Mouse (Mus musculus) kidney, adult 11 months (tissue): ENCODE results near the gene Olfr996.
"Not testable (repeated sequence)": the region's sequence is repeated elsewhere in the genome, so short reads cannot be mapped to it uniquely, and the experiment has no call there.

ENCODE experiments used
- DNase-seq: peaks from one replicate; pipeline ENCODE4 v3.0.0; 2022

Gene Olfr996

DNA sequence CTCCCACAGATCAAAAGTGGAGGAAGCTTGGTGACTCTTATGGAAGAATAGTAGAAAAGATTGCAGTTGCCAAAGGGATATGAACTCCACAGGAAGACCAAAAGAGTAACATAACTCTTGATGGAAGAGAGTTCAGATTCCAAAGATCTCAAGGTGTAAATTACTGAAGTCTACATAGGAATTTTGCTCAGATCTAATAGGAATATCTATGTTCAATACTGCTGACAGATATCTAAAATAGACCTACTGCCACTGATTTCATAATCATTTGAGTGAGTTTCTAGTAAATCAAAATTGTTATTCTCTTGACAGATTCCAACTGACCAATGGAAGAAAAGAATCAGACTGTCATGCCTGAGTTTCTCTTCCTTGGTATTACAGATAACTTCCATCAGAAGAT lies at the start of gene Olfr996:
Gene Olfr996, plus strand, starts transcription at position 301 of the 400 bp plus-strand sequence.
- no peak for DNase-seq

GRCm38 (mm10) chr2:85532082-85532778 lies 46.8 kb upstream of the Olfr996 start:
- no peak for DNase-seq

- no peak for DNase-seq
These were observed 45.1 kb upstream of the Olfr996 start for GRCm38 (mm10) chr2:85533934-85534333.

GRCm38 (mm10) chr2:85554806-85555205 lies 24.2 kb upstream of the Olfr996 start:
- no peak for DNase-seq

DNA sequence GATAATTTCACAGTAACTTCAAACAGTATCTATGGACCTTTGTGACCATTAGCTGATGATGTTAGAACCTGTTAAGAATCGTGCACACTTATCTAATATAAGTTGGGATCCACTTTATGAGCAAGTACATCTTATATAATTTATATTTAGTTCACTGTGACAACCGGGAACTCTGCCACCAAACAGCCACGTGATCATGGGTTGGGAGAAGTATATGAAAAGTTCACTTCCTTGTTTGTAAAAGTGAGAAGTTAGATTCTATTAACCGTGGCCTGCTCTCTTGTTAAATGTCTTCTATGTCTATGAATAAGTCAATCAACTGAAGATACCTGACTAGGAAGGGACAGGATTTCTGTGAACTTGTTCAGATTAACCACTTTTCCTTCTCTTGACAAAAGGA lies 18.8 kb upstream of the Olfr996 start:
- DNase-seq: no peak

DNA sequence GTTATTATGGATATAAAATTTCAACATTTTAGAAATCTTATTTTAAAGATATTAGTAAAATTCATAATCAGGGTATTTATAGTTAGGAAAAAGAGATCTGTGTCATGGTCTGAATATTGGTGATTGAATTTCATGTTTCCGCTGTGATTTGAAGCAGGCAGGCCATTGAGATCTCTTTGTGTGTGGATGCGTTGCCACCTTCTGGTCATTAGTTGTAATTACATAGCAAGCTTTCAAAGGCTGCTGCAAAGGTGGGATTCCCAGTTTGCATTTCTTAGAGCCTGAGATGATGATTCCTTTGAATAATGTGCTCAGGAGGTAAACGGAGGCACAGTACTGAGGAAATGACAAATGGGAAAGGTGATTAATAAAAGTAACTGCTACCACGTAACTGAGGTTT lies 17.8 kb upstream of the Olfr996 start:
- DNase-seq: no peak

GRCm38 (mm10) chr2:85588648-85589047 lies 9.6 kb downstream of the Olfr996 start, which contains the start of gene Olfr998:
Olfr998 (plus strand) TSS chr2:85588948.
- DNase-seq: not testable (repeated sequence)

DNA sequence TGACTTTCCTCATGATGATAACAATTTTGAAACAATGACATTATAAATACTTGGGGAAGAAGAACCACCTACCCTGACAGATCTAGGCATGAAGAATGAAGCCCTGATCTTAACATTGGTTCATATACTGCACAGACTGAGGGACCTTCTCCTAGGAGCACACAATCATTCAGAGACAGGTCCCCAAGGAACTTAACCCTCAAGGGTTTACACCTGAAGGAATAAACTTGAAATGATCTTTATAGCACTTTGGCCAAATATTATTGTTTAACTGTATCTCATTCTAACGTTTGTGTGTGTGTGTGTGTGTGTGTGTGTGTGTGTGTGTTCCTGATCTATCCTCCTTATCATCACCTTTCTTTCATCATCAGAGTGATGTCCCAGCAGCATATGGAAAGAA lies 32.8 kb downstream of the Olfr996 start, which contains the start of gene Olfr1000:
Gene Olfr1000, minus strand, starts transcription at position 101 of the 400 bp plus-strand sequence.
- no peak for DNase-seq
